Mouse (Mus musculus): ENCODE measurements around the gene Rnf152. TPM values are rescaled to one million over a fixed set of nuclear protein-coding genes. Genes with fewer than 3 reads are reported as not detected.

Rnf152 gene
- polyA plus RNA-seq, 1 experiment from 2014 or later = 0.44 TPM

DNA sequence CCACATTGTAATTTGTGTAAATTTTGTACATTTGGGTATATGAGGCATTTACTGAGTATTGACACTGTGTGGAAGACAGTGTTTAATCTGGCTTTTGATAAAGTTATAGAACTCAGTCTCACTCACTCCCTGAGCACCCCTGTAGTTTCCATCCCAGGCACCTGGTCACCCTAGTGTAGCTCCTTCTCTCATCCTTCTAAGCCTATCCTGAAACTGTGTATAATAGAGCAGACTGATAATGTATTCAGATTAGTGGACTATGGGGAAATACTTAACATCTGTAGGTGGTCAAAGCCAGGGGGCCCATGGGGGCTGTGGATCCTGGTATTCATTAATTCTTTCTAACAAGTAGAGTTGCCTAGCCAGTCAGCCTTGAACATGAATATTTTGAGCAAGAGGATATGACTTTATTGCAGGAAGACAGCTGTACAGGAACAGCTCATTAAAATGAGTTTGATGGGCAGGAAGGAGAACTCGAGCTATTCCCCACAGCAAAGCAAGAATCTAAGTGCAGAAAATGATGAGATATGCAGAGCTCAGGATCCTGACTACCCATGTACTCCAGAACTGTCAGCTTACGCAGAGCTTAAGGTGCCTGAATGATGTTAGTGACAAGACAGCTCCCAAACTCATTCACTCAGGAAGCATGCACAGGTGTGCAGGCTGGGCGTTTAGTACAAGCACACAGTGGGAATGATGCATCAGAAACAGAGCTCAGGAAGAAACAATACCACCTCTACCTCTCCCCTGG, 93.1 kb downstream of the Rnf152 start:
- H3K4me2 ChIP-seq (ENCODE audit: low read depth, severe bottlenecking) = no peak overlapping the region
- DNase-seq (ENCODE audit: low spot score) = no peak
- WGBS = 60% methylated on average over 3 of the region's 3 CpGs
- no peaks in the 10 kb centered on the region for H3K27me3 ChIP-seq (ENCODE audit: control insufficient read depth, insufficient read depth, low read length)
- H3K27ac ChIP-seq (replicated peaks; ENCODE audit: low read depth, low read length) = no peak overlapping the region
- no peak overlapping the region for H3K4me3 ChIP-seq (ENCODE audit: low read depth, low read length)
- no peaks in the 10 kb centered on the region for H3K9me3 ChIP-seq (ENCODE audit: control insufficient read depth, low read length)
- H3K9ac ChIP-seq (ENCODE audit: low read length) = no peak overlapping the region
- peak; percentile 39; the same call in 1 of the 2 replicates for ATAC-seq (ENCODE audit: insufficient number of reproducible peaks, low FRiP score, low TSS enrichment, low read depth)
- no peaks in the 10 kb centered on the region for H3K36me3 ChIP-seq (ENCODE audit: control insufficient read depth, insufficient read depth, low read length)
- H3K4me1 ChIP-seq (ENCODE audit: control insufficient read depth, insufficient read depth, low read length) = 0 out of 2 replicates have a peak, but pooled peaks cover 2% of the 10 kb centered on the region

DNA sequence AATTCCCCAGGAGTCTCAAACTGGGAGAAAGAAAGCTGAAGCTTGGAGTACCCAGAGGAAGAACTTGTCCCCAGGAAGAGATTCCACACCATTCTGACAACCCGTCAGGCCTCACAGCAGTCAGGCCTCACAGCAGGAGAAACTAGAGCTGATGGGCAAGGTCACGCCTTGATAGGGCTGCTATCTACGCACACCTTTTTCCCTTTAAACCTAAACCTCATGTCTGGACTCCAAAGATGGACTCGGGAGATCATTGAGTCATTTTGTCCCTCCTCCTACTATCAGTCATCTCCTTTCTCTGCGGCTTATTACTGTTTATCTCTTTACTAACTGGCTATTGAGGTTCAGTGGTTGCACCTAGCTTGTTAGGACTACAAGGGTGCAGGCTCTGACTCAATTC, 96.3 kb downstream of the Rnf152 start:
- no peak overlapping the region for H3K9ac ChIP-seq (ENCODE audit: low read length)
- 0 out of 2 replicates have a peak, but pooled peaks cover 2% of the 10 kb centered on the region for H3K4me1 ChIP-seq (ENCODE audit: control insufficient read depth, insufficient read depth, low read length)
- ATAC-seq (ENCODE audit: insufficient number of reproducible peaks, low FRiP score, low TSS enrichment, low read depth) = no peak
- H3K4me2 ChIP-seq (ENCODE audit: low read depth, severe bottlenecking) = no peak overlapping the region
- no peak for DNase-seq (ENCODE audit: low spot score)
- no peaks in the 10 kb centered on the region for H3K36me3 ChIP-seq (ENCODE audit: control insufficient read depth, insufficient read depth, low read length)
- 80% methylated on average over 5 of the region's 5 CpGs for WGBS
- no peaks in the 10 kb centered on the region for H3K27me3 ChIP-seq (ENCODE audit: control insufficient read depth, insufficient read depth, low read length)
- no peaks in the 10 kb centered on the region for H3K9me3 ChIP-seq (ENCODE audit: control insufficient read depth, low read length)
- no peak overlapping the region for H3K27ac ChIP-seq (replicated peaks; ENCODE audit: low read depth, low read length)
- H3K4me3 ChIP-seq (ENCODE audit: low read depth, low read length) = no peak overlapping the region

DNA sequence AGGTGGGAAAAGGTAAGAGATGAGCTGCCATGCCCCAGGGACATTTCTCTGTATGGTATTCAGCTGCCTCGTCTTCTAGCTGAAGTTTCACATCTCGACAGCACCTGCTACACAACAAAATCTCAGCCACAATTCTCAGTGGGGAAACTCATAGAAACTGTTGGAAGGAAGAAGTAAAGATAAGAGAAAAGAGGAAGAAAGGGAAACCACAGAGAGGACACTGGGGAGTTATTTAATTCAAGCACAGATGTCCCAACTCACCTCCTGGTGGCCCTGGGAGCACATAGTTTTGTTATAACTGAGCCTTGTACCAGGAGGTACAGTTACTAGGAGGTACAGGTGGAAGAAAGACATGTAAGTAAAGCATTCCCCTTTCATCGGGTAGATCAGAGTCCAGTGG, 99.3 kb downstream of the Rnf152 start:
- no peak overlapping the region for H3K27ac ChIP-seq (replicated peaks; ENCODE audit: low read depth, low read length)
- ATAC-seq (ENCODE audit: insufficient number of reproducible peaks, low FRiP score, low TSS enrichment, low read depth) = no peak
- H3K9ac ChIP-seq (ENCODE audit: low read length) = no peak overlapping the region
- H3K36me3 ChIP-seq (ENCODE audit: control insufficient read depth, insufficient read depth, low read length) = no peaks in the 10 kb centered on the region
- H3K4me2 ChIP-seq (ENCODE audit: low read depth, severe bottlenecking) = no peak overlapping the region
- WGBS = 84% methylated on average over 3 of the region's 3 CpGs
- H3K27me3 ChIP-seq (ENCODE audit: control insufficient read depth, insufficient read depth, low read length) = no peaks in the 10 kb centered on the region
- no peak overlapping the region for H3K4me3 ChIP-seq (ENCODE audit: low read depth, low read length)
- H3K9me3 ChIP-seq (ENCODE audit: control insufficient read depth, low read length) = no peaks in the 10 kb centered on the region
- H3K4me1 ChIP-seq (ENCODE audit: control insufficient read depth, insufficient read depth, low read length) = no peaks in the 10 kb centered on the region
- no peak for DNase-seq (ENCODE audit: low spot score)

DNA sequence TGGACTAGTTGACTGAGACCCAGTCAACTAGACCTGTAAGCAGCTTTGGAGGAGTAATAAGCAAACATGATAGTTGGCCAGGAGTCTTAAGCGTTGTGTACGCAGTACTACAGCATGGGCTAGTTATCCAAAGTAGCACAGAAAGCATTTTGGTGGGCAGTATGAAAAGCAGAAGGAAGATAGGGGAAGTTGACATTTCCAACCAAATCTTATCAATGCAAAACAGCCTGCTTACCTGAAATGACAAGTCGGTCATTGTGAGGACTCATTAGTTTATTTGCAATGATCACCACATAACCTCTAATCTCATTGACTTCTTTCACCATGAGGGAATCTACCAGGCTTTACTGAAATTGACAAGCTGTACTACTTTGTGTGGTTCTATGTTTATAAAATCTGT, 107.3 kb downstream of the Rnf152 start:
- no peak for DNase-seq (ENCODE audit: low spot score)
- H3K27me3 ChIP-seq (ENCODE audit: control insufficient read depth, insufficient read depth, low read length) = no peaks in the 10 kb centered on the region
- H3K9me3 ChIP-seq (ENCODE audit: control insufficient read depth, low read length) = no peaks in the 10 kb centered on the region
- H3K4me3 ChIP-seq (ENCODE audit: low read depth, low read length) = no peak overlapping the region
- H3K27ac ChIP-seq (replicated peaks; ENCODE audit: low read depth, low read length) = no peak overlapping the region
- no peaks in the 10 kb centered on the region for H3K4me1 ChIP-seq (ENCODE audit: control insufficient read depth, insufficient read depth, low read length)
- H3K9ac ChIP-seq (ENCODE audit: low read length) = no peak overlapping the region
- WGBS = 91% methylated on average over 3 of the region's 3 CpGs
- no peak for ATAC-seq (ENCODE audit: insufficient number of reproducible peaks, low FRiP score, low TSS enrichment, low read depth)
- H3K4me2 ChIP-seq (ENCODE audit: low read depth, severe bottlenecking) = no peak overlapping the region
- no peaks in the 10 kb centered on the region for H3K36me3 ChIP-seq (ENCODE audit: control insufficient read depth, insufficient read depth, low read length)

DNA sequence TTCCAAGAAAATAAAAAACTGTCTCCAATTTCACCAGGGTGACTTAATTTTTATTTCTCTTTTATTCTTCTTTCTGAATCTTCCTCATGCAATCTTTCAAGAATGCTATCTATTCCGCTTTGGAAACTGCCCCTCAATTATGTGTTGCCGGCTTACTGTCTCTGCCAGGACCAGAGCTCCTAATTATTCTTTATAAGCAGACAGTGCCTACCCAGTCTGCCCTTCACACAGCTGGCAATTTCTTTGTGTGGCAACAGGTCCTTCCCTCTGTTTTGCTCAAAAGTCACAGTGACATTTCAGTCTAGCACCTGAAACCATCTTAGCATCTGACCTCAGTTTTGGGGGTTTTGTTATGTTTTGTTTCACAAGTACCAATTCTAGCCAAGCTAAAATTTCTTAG, 109.9 kb downstream of the Rnf152 start:
- WGBS = 54% methylated on average over 2 of the region's 2 CpGs
- no peak for DNase-seq (ENCODE audit: low spot score)

DNA sequence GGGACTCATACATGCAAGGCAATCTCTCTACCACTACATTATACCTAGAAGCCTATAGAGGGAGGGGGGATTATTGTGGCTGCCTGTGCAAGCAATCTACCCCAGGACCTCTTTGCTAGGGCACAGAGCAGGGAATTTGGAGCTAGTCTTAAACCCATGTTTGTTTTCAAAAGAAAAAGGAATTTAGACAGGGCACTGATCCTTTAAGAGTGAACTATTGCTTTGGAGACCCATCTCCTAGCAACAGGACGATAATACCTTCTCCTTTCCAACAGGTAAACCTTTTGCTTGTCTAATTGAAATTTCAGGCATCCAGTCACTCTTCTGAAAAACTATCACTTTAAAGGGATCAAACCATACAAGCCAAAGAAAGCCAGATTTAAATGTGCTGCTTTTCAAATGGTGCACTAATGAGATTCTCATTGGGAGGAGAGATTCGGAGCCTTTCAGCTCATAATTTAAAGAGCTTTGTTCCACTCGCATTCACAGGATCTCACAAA, 110.4 kb downstream of the Rnf152 start:
- ATAC-seq (ENCODE audit: insufficient number of reproducible peaks, low FRiP score, low TSS enrichment, low read depth) (no peak), DNase-seq (ENCODE audit: low spot score) (no peak)
- Histone ChIP-seq H3K27ac (replicated peaks; ENCODE audit: low read depth, low read length) (no peak overlapping the region), H3K9me3 (ENCODE audit: control insufficient read depth, low read length) (no peaks in the 10 kb centered on the region), H3K4me2 (ENCODE audit: low read depth, severe bottlenecking) (no peak overlapping the region), H3K4me3 (ENCODE audit: low read depth, low read length) (no peak overlapping the region), H3K4me1 (ENCODE audit: control insufficient read depth, insufficient read depth, low read length) (no peaks in the 10 kb centered on the region), H3K9ac (ENCODE audit: low read length) (no peak overlapping the region), H3K36me3 (ENCODE audit: control insufficient read depth, insufficient read depth, low read length) (no peaks in the 10 kb centered on the region), H3K27me3 (ENCODE audit: control insufficient read depth, insufficient read depth, low read length) (no peaks in the 10 kb centered on the region)
- WGBS = 51% methylated on average over 3 of the region's 3 CpGs

More for the DNA sequence above, 109.9 kb downstream of the Rnf152 start:
- Histone ChIP-seq H3K4me3 (ENCODE audit: low read depth, low read length) (no peak overlapping the region), H3K9me3 (ENCODE audit: control insufficient read depth, low read length) (no peaks in the 10 kb centered on the region), H3K4me2 (ENCODE audit: low read depth, severe bottlenecking) (no peak overlapping the region), H3K36me3 (ENCODE audit: control insufficient read depth, insufficient read depth, low read length) (no peaks in the 10 kb centered on the region), H3K27me3 (ENCODE audit: control insufficient read depth, insufficient read depth, low read length) (no peaks in the 10 kb centered on the region), H3K4me1 (ENCODE audit: control insufficient read depth, insufficient read depth, low read length) (no peaks in the 10 kb centered on the region), H3K27ac (replicated peaks; ENCODE audit: low read depth, low read length) (no peak overlapping the region), H3K9ac (ENCODE audit: low read length) (no peak overlapping the region)
- no peak for ATAC-seq (ENCODE audit: insufficient number of reproducible peaks, low FRiP score, low TSS enrichment, low read depth)

DNA sequence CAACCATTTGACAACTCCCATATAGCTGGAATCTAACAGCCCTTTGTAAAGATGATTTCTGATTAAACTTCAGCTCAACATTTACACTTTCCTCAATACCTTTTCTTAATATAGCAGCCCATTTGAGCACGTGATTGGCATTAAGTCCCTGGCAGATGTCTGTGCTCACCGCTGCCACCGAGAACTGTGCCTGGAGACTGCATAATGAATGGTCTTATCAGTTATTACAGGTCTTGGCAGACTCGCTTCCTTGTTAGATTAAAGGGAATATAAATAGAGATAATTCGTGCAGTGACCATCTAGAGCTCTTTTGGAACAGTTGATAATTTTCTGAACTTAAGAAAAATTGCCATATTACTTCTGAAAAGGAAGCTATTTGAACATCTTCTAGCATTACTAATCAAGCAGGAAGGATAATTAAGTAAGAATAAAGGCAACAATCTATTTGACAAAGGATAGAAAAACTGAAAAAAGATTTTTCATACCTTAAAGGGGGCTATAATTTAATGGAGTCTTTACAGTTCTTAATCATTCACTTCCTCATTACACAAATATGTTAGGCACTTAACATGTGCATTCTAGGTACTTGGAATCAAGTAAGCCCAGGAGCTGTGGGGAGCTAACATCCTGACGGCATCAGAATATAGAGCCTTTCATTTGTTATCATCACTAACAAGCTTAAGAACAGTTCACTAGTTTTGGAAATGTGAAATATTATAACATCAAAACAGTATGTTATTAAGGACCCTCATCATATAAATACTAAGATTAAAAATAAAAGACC, 113.0 kb downstream of the Rnf152 start:
- no peak overlapping the region for H3K4me3 ChIP-seq (ENCODE audit: low read depth, low read length)
- no peaks in the 10 kb centered on the region for H3K9me3 ChIP-seq (ENCODE audit: control insufficient read depth, low read length)
- no peak overlapping the region for H3K4me2 ChIP-seq (ENCODE audit: low read depth, severe bottlenecking)
- H3K9ac ChIP-seq (ENCODE audit: low read length) = no peak overlapping the region
- ATAC-seq (ENCODE audit: insufficient number of reproducible peaks, low FRiP score, low TSS enrichment, low read depth) = no peak
- H3K27me3 ChIP-seq (ENCODE audit: control insufficient read depth, insufficient read depth, low read length) = no peaks in the 10 kb centered on the region
- H3K36me3 ChIP-seq (ENCODE audit: control insufficient read depth, insufficient read depth, low read length) = no peaks in the 10 kb centered on the region
- no peak overlapping the region for H3K27ac ChIP-seq (replicated peaks; ENCODE audit: low read depth, low read length)
- no peaks in the 10 kb centered on the region for H3K4me1 ChIP-seq (ENCODE audit: control insufficient read depth, insufficient read depth, low read length)
- DNase-seq (ENCODE audit: low spot score) = no peak
- 78% methylated on average over 6 of the region's 6 CpGs for WGBS

DNA sequence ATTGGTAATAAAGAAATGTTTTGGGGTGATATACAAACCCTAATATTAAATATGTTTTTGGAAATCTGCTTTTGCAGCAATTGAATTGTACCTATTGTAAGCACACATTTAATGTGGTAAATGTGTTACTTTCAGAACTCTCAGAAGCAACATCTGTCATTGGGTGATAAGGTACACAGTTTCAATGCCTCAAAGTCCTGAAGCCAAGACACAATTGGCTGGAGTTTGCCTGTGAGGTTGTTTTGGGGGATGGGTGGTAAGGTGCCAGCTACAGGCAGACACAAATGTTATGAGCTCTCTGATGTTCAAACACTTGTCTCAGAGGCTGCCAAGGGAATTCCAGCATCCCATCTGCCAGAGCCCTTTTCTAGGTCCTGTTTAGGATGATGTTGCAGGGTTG, 116.3 kb downstream of the Rnf152 start:
- H3K9ac ChIP-seq (ENCODE audit: low read length) = no peak overlapping the region
- no peak overlapping the region for H3K4me2 ChIP-seq (ENCODE audit: low read depth, severe bottlenecking)
- ATAC-seq (ENCODE audit: insufficient number of reproducible peaks, low FRiP score, low TSS enrichment, low read depth) (no peak), DNase-seq (ENCODE audit: low spot score) (no peak)
- H3K4me3 ChIP-seq (ENCODE audit: low read depth, low read length) = no peak overlapping the region
- no peaks in the 10 kb centered on the region for H3K27me3 ChIP-seq (ENCODE audit: control insufficient read depth, insufficient read depth, low read length)
- no peaks in the 10 kb centered on the region for H3K36me3 ChIP-seq (ENCODE audit: control insufficient read depth, insufficient read depth, low read length)
- H3K9me3 ChIP-seq (ENCODE audit: control insufficient read depth, low read length) = no peaks in the 10 kb centered on the region
- no peaks in the 10 kb centered on the region for H3K4me1 ChIP-seq (ENCODE audit: control insufficient read depth, insufficient read depth, low read length)
- H3K27ac ChIP-seq (replicated peaks; ENCODE audit: low read depth, low read length) = no peak overlapping the region
